Mouse (Mus musculus) CD4-positive, CD25-positive, alpha-beta regulatory T cell, adult 2 months (primary cell): ENCODE measurements at regions not wholly inside any gene's neighbourhood (a gene's known extent, or its start where the extent isn't known, plus 50 kb on each side); places are given as distances from the start of the nearest gene placed in this dataset.
"Not testable (repeated sequence)": the region's sequence is repeated elsewhere in the genome, so short reads cannot be mapped to it uniquely, and the experiment has no call there.

Experiments
- DNase-seq: peaks from one replicate; pipeline ENCODE4 v3.0.0-alpha.2; 2012; ENCODE audit warnings: low read depth, low spot score

- no peak for DNase-seq
Observed at GRCm38 (mm10) chr16:23838696-23839095, 52.1 kb downstream of the Sst start.

- peak; percentile 7 for DNase-seq
Observed at GRCm38 (mm10) chr16:23838114-23838513, 52.6 kb downstream of the Sst start.

- DNase-seq, result no peak
Observed at GRCm38 (mm10) chr16:23834991-23835390, 55.8 kb downstream of the Sst start.

- no peak for DNase-seq
Observed at GRCm38 (mm10) chr16:23833603-23834002, 57.2 kb downstream of the Sst start.

- no peak for DNase-seq
Observed at GRCm38 (mm10) chr16:23833042-23833423, 57.7 kb downstream of the Sst start.

GRCm38 (mm10) chr16:23832393-23833041 lies 58.2 kb downstream of the Sst start:
- DNase-seq, result no peak

GRCm38 (mm10) chr16:23825662-23826061 lies 65.1 kb downstream of the Sst start:
- DNase-seq, result no peak

GRCm38 (mm10) chr16:23785216-23785615 lies 105.5 kb downstream of the Sst start:
- DNase-seq, result no peak

- no peak for DNase-seq
Observed at GRCm38 (mm10) chr16:23784021-23784897, 106.5 kb downstream of the Sst start.

- DNase-seq, result no peak
Observed at GRCm38 (mm10) chr16:23780440-23781231, 110.1 kb downstream of the Sst start.

- DNase-seq, result no peak
Observed at GRCm38 (mm10) chr16:23777894-23778293, 112.9 kb downstream of the Sst start.

- DNase-seq, result no peak
Observed at GRCm38 (mm10) chr16:23777041-23777440, 113.7 kb downstream of the Sst start.

- DNase-seq, result no peak
Observed at GRCm38 (mm10) chr16:23776501-23776900, 114.3 kb downstream of the Sst start.

- DNase-seq, result no peak
Observed at GRCm38 (mm10) chr16:23758136-23758812, 132.5 kb downstream of the Sst start.

GRCm38 (mm10) chr16:23737026-23737425 lies 153.7 kb downstream of the Sst start:
- no peak for DNase-seq

- no peak for DNase-seq
Observed at GRCm38 (mm10) chr16:23735722-23736121, 155.0 kb downstream of the Sst start.

- DNase-seq, result no peak
Observed at GRCm38 (mm10) chr16:23726562-23726961, 164.2 kb downstream of the Sst start.

- no peak for DNase-seq
Observed at GRCm38 (mm10) chr16:23721745-23722144, 169.0 kb downstream of the Sst start.

- no peak for DNase-seq
Observed at GRCm38 (mm10) chr16:23701156-23701555, 180.5 kb upstream of the Masp1 start.

- not testable (repeated sequence) for DNase-seq
Observed at GRCm38 (mm10) chr16:23694226-23694625, 173.6 kb upstream of the Masp1 start.

GRCm38 (mm10) chr16:23690061-23690460 lies 169.4 kb upstream of the Masp1 start:
- no peak for DNase-seq

- no peak for DNase-seq
Observed at GRCm38 (mm10) chr16:23686783-23687182, 166.2 kb upstream of the Masp1 start.
